15 mouse cellular contexts compared by ENCODE assay signal in genomic region chr5:76701127-76701853, GRCm38 (mm10). TPM values are rescaled to one million over a fixed set of nuclear protein-coding genes. Genes with fewer than 3 reads are reported as not detected.
A peak's percentile ranks its signal among the peaks of the same experiment; 100 is the strongest.
DNase-seq lines count a peak whose midpoint lies in the region; ATAC-seq and TF ChIP-seq lines count a peak whose summit lies in the region.
"Had no signal": no experiment of that assay in that cellular context is flagged by ENCODE, and none has a peak within 500 bp of the region (broad histone marks: within the 10 kb centered on the region; RNA-seq: fewer than 3 reads in every experiment).

No protein-coding gene starts in this region.

- H3K27me3 ChIP-seq in limb, embryonic 12.5 days, result no peaks in the 10 kb centered on the region
- no peaks in the 10 kb centered on the region for H3K27me3 ChIP-seq in limb, embryonic 10.5 days (ENCODE audit: low read depth, poor library complexity, severe bottlenecking)
- no peaks in the 10 kb centered on the region for H3K27me3 ChIP-seq in MEL (ENCODE audit: control insufficient read depth in 1 of 2, insufficient read depth in 2 of 2, low read length in 2 of 2)
- H3K27me3 ChIP-seq in forebrain, postnatal 0 days (ENCODE audit: insufficient read depth, low read length), result no peaks in the 10 kb centered on the region
- H3K27me3 ChIP-seq: liver, embryonic 15.5 days had no signal

- no peak for TF ChIP-seq RAD21 in MEL (IDR thresholded peaks at IDR 0.05; ENCODE audit: low read depth, low read length)

- no peaks in the 10 kb centered on the region for H3K36me3 ChIP-seq in limb, embryonic 12.5 days
- H3K36me3 ChIP-seq in limb, embryonic 10.5 days, result 0 out of 2 replicates have a peak, but pooled peaks cover 2% of the 10 kb centered on the region
- H3K36me3 ChIP-seq in MEL (ENCODE audit: control insufficient read depth in 1 of 2, insufficient read depth in 2 of 2, low read length in 2 of 2), result peaks cover 0 to 17% of the 10 kb centered on the region in 2 experiments; a peak in 2 of 4 replicates
- H3K36me3 ChIP-seq in forebrain, postnatal 0 days (ENCODE audit: insufficient read depth), result no peaks in the 10 kb centered on the region
- H3K36me3 ChIP-seq: liver, embryonic 15.5 days had no signal

- no peak for TF ChIP-seq POLR2A in MEL (IDR thresholded peaks at IDR 0.05; ENCODE audit: control insufficient read depth in 1 of 2, insufficient read depth in 1 of 2, low read depth in 1 of 2, low read length in 2 of 2, poor library complexity in 1 of 2)

- H3K9me3 ChIP-seq in limb, embryonic 12.5 days, result no peaks in the 10 kb centered on the region
- no peaks in the 10 kb centered on the region for H3K9me3 ChIP-seq in limb, embryonic 10.5 days (replicated peaks)
- no peaks in the 10 kb centered on the region for H3K9me3 ChIP-seq in MEL (replicated peaks; ENCODE audit: insufficient read depth, low read length)
- no peaks in the 10 kb centered on the region for H3K9me3 ChIP-seq in forebrain, postnatal 0 days (ENCODE audit: low read length)
- H3K9me3 ChIP-seq: liver, embryonic 15.5 days had no signal

- TF ChIP-seq EP300 in MEL (IDR thresholded peaks at IDR 0.05; ENCODE audit: low read depth in 1 of 2, low read length in 2 of 2), result no peak

- no peaks in the 10 kb centered on the region for H3K79me2 ChIP-seq in MEL (ENCODE audit: control insufficient read depth, insufficient read depth, low read length, poor library complexity)

- H3K9ac ChIP-seq in limb, embryonic 12.5 days (replicated peaks), result no peak overlapping the region
- no peak overlapping the region for H3K9ac ChIP-seq in MEL (ENCODE audit: control insufficient read depth, low read depth, low read length, poor library complexity, severe bottlenecking)
- H3K9ac ChIP-seq in forebrain, postnatal 0 days, result no peak overlapping the region
- H3K9ac ChIP-seq: liver, embryonic 15.5 days had no signal

- DNase-seq in frontal cortex, postnatal 14 days (ENCODE audit: low spot score in 2 of 2), result no peak
- no peak for DNase-seq in limb, embryonic 10.5 days (ENCODE audit: low spot score)
- no peak for DNase-seq in MEL (ENCODE audit: low read depth, low spot score)
- no peak for DNase-seq in forebrain, postnatal 0 days
- DNase-seq in spleen, postnatal 36 days (ENCODE audit: low spot score in 2 of 2), result no peak
- DNase-seq: adrenal gland, postnatal 14 days; cerebellum, postnatal 36 days; gastrocnemius, postnatal 14 days; heart, postnatal 4 days; thymus, postnatal 36 days had no signal

- H3K4me1 ChIP-seq in limb, embryonic 12.5 days (replicated peaks), result peaks cover 24% of the 10 kb centered on the region
- peaks cover 24% of the 10 kb centered on the region for H3K4me1 ChIP-seq in limb, embryonic 10.5 days
- peaks cover 6 to 17% of the 10 kb centered on the region in 2 experiments for H3K4me1 ChIP-seq in MEL (ENCODE audit: control insufficient read depth in 1 of 2, insufficient read depth in 2 of 2, low read length in 2 of 2)
- peaks cover 17% of the 10 kb centered on the region for H3K4me1 ChIP-seq in forebrain, postnatal 0 days (ENCODE audit: insufficient read depth)

- 74% methylated on average over 13 of the region's 13 CpGs for WGBS in limb, embryonic 12.5 days
- WGBS in limb, embryonic 10.5 days, result 90% methylated on average over 13 of the region's 13 CpGs
- WGBS in forebrain, postnatal 0 days, result 63% methylated on average over 13 of the region's 13 CpGs

- ATAC-seq in frontal cortex, adult (ENCODE audit: low TSS enrichment), result peak; percentile 81
- ATAC-seq in limb, embryonic 12.5 days (ENCODE audit: insufficient number of reproducible peaks, insufficient read depth, low FRiP score, low TSS enrichment, low read depth), result no peak
- ATAC-seq in forebrain, postnatal 0 days, result peak; percentile 14; the same call in 1 of the 2 replicates
- ATAC-seq in megakaryocyte progenitor cell, adult 5-6 weeks (replicated peaks; ENCODE audit: poor library complexity), result no peak

- H3K4me3 ChIP-seq in limb, embryonic 12.5 days (replicated peaks), result no peak overlapping the region
- H3K4me3 ChIP-seq in limb, embryonic 10.5 days, result no peak overlapping the region
- H3K4me3 ChIP-seq in MEL (ENCODE audit: control insufficient read depth in 1 of 2, insufficient read depth in 1 of 2, low read depth in 2 of 2, low read length in 2 of 2), result no peak overlapping the region
- no peak overlapping the region for H3K4me3 ChIP-seq in forebrain, postnatal 0 days (ENCODE audit: low read depth, low read length)
- H3K4me3 ChIP-seq: erythroblast, embryonic 14.5 days; liver, embryonic 15.5 days had no signal

- H3K27ac ChIP-seq in limb, embryonic 12.5 days, result peak overlapping the region; percentile 67
- H3K27ac ChIP-seq in limb, embryonic 10.5 days, result no peak overlapping the region
- no peak overlapping the region for H3K27ac ChIP-seq in MEL (ENCODE audit: control insufficient read depth, low read depth, low read length)
- H3K27ac ChIP-seq in forebrain, postnatal 0 days (ENCODE audit: low read depth, low read length), result peak overlapping the region; percentile 70
- H3K27ac ChIP-seq: liver, embryonic 15.5 days had no signal

- no peak overlapping the region for H3K4me2 ChIP-seq in limb, embryonic 12.5 days
- H3K4me2 ChIP-seq in forebrain, postnatal 0 days (ENCODE audit: low read depth), result no peak overlapping the region
- H3K4me2 ChIP-seq: liver, embryonic 15.5 days had no signal

- TF ChIP-seq CTCF in MEL (IDR thresholded peaks at IDR 0.05 in 2 of 3, conservative IDR thresholded peaks at IDR 0.05 in 1 of 3; ENCODE audit: control insufficient read depth in 1 of 3, insufficient read depth in 1 of 3, low read depth in 2 of 3, low read length in 3 of 3, poor library complexity in 1 of 3, severe bottlenecking in 1 of 3), result no peak
- no peak for TF ChIP-seq CTCF in forebrain, postnatal 0 days (IDR thresholded peaks at IDR 0.05; ENCODE audit: low read depth)

TF ChIP-seq in MEL, 35 proteins besides CTCF, POLR2A, EP300 and RAD21:
- no peak for TF ChIP-seq TAL1 (IDR thresholded peaks at IDR 0.05; ENCODE audit: low read length)
- TF ChIP-seq ZKSCAN1 (IDR thresholded peaks at IDR 0.05; ENCODE audit: low read depth, low read length), result peak; percentile 82

RNA-seq across cellular contexts. Expression of gene C530008M17Rik, which starts 45.0 kb away (rescaled TPM):
- 22.0 and 31.9 TPM in 2 replicates for polyA plus RNA-seq in limb, embryonic 12.5 days (2016; fragmentation: Nextera tagmentation; extraction: Ambion mirVana)
- 25.2 and 26.7 TPM in 2 replicates for polyA plus RNA-seq in limb, embryonic 10.5 days (2016; fragmentation: Nextera tagmentation; extraction: Ambion mirVana)
- 2.1 and 3.2 TPM in 2 replicates for total RNA-seq in MEL (2012; rRNA removed)
- 10 to 100 TPM in 1 of 2 experiments, not detected in 1; 10.6 TPM for polyA plus RNA-seq in MEL (2012; ENCODE audit: insufficient read depth in 1 of 2, insufficient read length in 2 of 2, low read depth in 1 of 2, low replicate concordance in 2 of 2, missing spikeins in 1 of 2)
- total RNA-seq in forebrain, postnatal 0 days (2014; rRNA removed), result 86.2 and 87.4 TPM in 2 replicates
- 47.6 and 63.6 TPM in 2 replicates for polyA plus RNA-seq in forebrain, postnatal 0 days (2015; fragmentation: Nextera tagmentation; extraction: Ambion mirVana)
- total RNA-seq in megakaryocyte progenitor cell, adult 5-6 weeks (2015), result 2.9 and 3.7 TPM in 2 replicates
- 0.21 and 1.3 TPM in 2 replicates for total RNA-seq in megakaryocyte progenitor cell, adult 5-6 weeks (2017)

Comparison
In these comparisons a context has a peak if more than half of its experiments do, and no peak if none do; other contexts are left out.
1. H3K27ac ChIP-seq: peak in limb, embryonic 12.5 days (single experiment) and forebrain, postnatal 0 days (single experiment); none in limb, embryonic 10.5 days (single experiment) and MEL (single experiment).
2. ATAC-seq: peak in frontal cortex, adult (single experiment) and forebrain, postnatal 0 days (single experiment); none in limb, embryonic 12.5 days (single experiment) and megakaryocyte progenitor cell, adult 5-6 weeks (single experiment).